Mouse (Mus musculus) gastrocnemius, adult 18-20 months (tissue): ENCODE data around the gene Gtpbp8. TPM values are rescaled to one million over a fixed set of nuclear protein-coding genes. Genes with fewer than 3 reads are reported as not detected.

Source experiments
- DNase-seq: peaks from one replicate; pipeline ENCODE4 v3.0.0; 2021; ENCODE audit warnings: low spot score
- long read RNA-seq, 2 experiments: library from polyadenylated mRNA; stranded (forward); transcript quantifications; one replicate each; pipeline ENCODE4 v2.0.0; 2021
- total RNA-seq, 2 experiments: library from RNA; stranded (reverse); gene quantifications; 2 replicates each; pipeline ENCODE4 v1.2.3; 2021

Gene Gtpbp8
- 1 to 10 TPM; 6.1 to 8.8 TPM for total RNA-seq
- long read RNA-seq, experiment 1, transcript Gtpbp8-204 (6 exons, 3,415 nt) = major isoform, 15 of 22 reads
- long read RNA-seq, experiment 1, partial matches to known transcripts = 1 of 22 reads
- long read RNA-seq, experiment 1, other reads (novel, unspliced or antisense) = 6 of 22 reads
- long read RNA-seq, experiment 2, transcript Gtpbp8-204 (6 exons, 3,415 nt) = major isoform, 11 of 18 reads
- long read RNA-seq, experiment 2, partial matches to known transcripts = 0 of 18 reads
- long read RNA-seq, experiment 2, other reads (novel, unspliced or antisense) = 6 of 18 reads

GRCm38 (mm10) chr16:44745866-44746562 is at the start of gene Gtpbp8:
Gene Gtpbp8 (minus strand): TSS chr16:44746363.
- DNase-seq = peak; percentile 85

- no peak for DNase-seq
Observed at GRCm38 (mm10) chr16:44794416-44794815, 48.3 kb upstream of the Gtpbp8 start.

DNA sequence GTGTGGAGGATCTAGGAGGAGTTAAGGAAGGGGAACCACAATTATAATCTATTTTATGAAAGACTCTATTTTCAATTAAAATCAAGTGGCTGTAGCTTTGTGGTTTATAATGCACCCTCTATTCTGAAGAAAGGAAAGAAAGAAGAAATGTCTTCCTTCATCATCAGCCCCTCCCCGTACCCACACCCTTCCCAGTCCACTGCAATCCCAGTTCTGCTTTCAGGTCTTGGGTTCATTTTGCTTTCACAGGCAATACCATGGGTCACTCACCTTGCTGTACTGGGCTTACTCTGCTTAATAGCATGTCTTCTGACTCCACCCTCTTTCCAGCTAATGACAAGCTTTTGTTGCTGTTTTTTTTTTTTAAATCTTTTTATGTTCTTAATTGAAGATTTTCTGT is 40.8 kb upstream of the Gtpbp8 start:
- no peak for DNase-seq

- no peak for DNase-seq
Observed at GRCm38 (mm10) chr16:44780751-44781150, 34.6 kb upstream of the Gtpbp8 start.

DNA sequence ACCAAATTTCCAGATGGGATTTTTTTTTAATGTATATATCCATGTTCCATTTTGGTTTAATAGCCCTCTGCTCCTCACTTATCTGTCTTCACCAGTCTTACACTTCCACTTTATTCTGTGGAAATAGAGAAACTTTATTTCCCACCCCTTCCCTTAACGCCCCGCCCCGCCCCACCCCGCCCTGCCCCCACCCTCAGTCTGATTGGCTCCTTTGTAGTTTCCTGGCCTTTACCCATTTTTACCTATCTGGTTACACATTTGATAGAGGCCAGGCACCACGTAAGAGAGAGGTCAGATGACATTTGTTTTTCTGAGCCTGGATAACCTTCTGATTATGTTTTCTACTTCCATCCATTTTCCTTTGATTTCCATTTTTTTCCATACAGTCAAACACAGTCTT is 33.3 kb upstream of the Gtpbp8 start:
- no peak for DNase-seq

DNA sequence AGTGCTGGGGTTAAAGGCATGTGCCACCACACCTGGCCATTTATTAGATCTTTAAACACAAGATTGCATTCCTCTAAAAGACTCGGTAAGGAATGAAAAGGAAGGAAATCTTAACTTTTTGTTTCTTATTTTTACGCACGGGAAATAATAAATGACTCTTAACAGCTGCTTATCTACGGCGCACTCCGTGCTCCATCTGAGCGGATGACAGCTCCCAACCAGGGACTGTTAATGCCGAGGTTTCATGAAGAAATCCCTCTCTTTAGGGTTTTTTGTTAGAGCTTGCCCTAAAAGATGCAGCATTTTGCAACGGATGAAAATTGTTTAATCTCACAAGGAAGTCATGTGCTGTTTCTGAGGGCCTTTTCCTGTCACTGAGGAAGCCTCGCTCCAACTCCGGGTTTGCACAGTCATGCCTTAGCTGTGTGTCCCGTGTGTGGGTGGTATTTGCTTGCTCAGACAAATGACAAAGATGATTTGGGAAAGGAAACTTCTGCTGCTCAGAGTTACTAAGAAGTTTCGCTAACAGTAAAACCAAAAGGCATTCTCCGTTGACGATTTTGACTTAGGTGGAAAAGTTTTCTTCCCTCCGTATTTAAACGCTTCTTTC is 32.5 kb upstream of the Gtpbp8 start:
- DNase-seq = no peak

DNA sequence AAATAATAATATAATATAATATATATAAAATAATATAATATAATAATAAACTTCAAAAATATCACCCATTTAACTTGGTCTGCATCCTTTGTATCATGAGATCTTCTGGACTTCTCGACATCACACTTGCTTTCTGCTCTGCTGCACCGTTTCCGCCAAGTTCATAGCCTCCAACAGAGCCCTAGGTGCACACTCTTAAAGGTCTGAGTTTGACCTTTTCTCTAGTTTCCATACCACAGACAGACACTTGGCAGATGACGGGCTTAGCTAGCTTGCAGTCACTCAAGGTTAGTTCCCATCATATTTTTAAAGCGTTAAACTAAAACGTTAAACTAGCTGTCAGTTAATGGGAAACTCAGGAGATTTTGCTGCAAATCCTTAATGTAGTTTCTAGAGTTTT is 28.0 kb upstream of the Gtpbp8 start:
- DNase-seq = no peak

GRCm38 (mm10) chr16:44773673-44774072 is 27.5 kb upstream of the Gtpbp8 start:
- no peak for DNase-seq

DNA sequence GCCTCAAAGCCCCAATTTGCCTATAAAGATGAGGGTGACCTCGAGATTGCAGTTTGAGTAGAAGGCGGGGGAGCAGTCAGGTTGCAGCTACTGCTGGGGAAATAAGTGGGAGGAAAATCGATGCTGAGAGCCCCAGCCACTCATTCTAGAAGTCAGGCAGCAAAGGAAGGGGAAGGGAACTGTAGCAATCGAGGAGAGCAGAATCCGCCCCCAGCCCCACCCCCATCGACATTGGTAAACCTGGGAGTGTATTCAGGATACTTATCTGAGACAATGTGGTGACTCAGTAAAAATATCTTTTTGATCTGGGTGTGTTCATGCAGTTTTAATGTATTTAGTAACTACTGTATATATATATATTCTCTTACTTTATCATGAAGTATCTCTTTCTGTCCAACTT is 26.4 kb upstream of the Gtpbp8 start:
- no peak for DNase-seq

- no peak for DNase-seq
Observed at GRCm38 (mm10) chr16:44767967-44768366, 21.8 kb upstream of the Gtpbp8 start.

- no peak for DNase-seq
Observed at GRCm38 (mm10) chr16:44767506-44767905, 21.3 kb upstream of the Gtpbp8 start.

- no peak for DNase-seq
Observed at GRCm38 (mm10) chr16:44766320-44766892, 20.2 kb upstream of the Gtpbp8 start.

- no peak for DNase-seq
Observed at GRCm38 (mm10) chr16:44765555-44766319, 19.6 kb upstream of the Gtpbp8 start, which contains the start of gene Cd200r1. Gene Cd200r1 (plus strand): TSS chr16:44765736.

DNA sequence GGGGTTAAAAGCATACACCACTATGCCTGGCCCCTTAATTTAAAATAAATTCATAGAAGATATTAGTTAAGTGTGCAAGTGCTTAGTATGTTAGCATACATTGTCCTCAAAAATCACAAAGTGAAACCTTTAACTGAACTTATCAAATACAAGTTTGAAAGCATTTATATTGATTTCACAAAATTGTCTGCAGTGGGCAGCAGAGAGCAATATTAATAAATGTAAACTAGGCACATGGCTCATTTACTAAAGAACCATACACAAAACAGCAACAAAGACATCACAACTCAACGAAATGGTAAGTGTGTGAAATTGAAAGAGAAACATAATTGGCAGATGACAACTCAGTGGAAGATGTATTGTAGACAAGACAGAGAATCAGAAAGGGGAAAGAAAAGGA is 15.6 kb upstream of the Gtpbp8 start:
- no peak for DNase-seq

DNA sequence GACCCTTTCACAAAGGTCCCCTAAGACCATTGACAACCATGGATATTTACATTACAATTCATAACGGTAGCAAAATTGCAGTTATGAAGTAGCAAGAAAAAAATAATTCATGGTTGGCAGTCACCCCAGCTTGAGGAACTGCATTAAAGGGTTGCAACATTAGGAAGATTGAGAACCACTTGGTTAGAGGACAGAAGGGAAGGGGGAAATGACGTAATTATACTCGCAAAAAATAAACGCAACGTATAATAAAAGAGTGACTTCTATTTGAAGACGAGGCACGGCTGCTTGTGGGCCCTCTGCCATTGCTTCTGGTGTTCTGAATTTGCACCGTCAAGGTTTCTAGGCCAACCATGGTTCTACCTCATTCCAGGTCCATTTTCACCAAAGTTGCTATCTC is 11.5 kb upstream of the Gtpbp8 start:
- no peak for DNase-seq

- DNase-seq = no peak
Observed at GRCm38 (mm10) chr16:44748007-44748406, 1.8 kb upstream of the Gtpbp8 start.

GRCm38 (mm10) chr16:44745471-44745865 is 695 bp downstream of the Gtpbp8 start:
- DNase-seq = no peak

- DNase-seq = no peak
Observed at GRCm38 (mm10) chr16:44742753-44743152, 3.4 kb downstream of the Gtpbp8 start.

DNA sequence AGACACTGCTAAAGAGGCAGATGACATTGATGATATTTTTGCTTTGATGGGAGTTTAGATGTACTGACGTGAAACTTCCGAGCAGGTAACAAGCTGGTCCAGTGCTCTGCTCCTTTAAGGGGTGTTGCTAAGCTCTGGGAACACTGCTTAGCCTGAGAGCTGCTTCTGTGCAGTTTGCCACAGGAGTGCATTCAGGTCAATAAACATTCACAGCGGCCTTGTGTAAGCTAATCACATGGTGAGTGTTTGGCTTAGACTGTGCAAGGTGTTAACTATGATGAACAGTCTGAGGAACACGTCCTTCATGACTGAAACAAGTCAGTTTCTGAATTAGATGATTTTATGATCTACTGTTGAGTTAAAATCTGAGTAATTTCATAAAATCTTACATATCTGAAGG is 10.0 kb downstream of the Gtpbp8 start:
- DNase-seq = no peak

- no peak for DNase-seq
Observed at GRCm38 (mm10) chr16:44735676-44736075, 10.5 kb downstream of the Gtpbp8 start.

DNA sequence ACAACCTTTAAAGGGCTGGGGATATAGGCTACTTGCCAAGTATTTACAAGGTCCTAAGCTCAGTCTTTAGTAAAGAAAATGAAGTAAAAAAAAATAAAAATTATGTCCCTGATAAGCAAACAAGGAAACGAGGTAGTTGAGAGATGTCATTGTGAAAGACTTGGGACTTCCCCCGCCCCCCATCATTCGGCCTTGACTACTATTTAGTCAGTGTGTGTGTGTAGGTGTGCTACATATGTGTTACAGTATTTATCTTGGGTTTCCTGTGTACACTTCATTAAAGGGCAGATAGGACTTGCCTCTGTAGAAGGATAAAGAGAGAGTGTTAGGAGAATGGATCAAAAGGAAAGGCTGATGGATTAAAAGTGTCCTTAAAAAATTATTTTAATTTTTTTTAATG is 12.1 kb downstream of the Gtpbp8 start:
- DNase-seq = no peak

DNA sequence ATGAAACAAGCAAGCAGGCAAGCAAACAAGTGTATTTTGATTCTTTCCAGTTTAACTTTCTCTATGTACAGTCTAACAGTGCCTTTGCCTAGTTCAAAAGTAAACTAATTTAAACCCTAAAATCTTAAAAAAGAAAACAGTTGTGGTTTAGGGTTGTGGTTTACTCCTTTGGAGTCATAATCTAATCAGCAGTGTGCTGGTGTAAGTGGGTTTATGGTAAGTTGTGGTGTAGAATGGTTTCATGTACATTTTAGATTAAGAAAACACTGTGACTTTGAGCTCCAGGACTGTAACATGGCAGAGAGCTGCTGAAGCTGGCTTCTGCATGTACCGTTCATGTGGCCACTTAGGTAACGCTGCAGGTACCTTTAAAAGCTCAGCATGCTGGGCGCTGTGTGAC is 18.6 kb downstream of the Gtpbp8 start:
- no peak for DNase-seq
